Mouse (Mus musculus) MEL (cell line): ENCODE results near the gene Dhrs1. TPM values are rescaled to one million over a fixed set of nuclear protein-coding genes. Genes with fewer than 3 reads are reported as not detected.

Experiments used
- DNase-seq: peaks from one replicate; pipeline ENCODE4 v3.0.0; 2011; ENCODE audit warnings: low read depth, low spot score
- H3K27ac ChIP-seq: 2 replicates; pipeline ENCODE4 v1.5.1; 2012; ENCODE audit warnings: low read depth, mild to moderate bottlenecking, control low read depth, low read length, moderate library complexity; ENCODE audit not compliant: control insufficient read depth
- H3K27me3 ChIP-seq, 2 experiments: fragments of 150-350 bp in 1 of 2; sonication (generic) in 1 of 2; 2 replicates each; pipeline ENCODE4 v1.6.1; 2012; ENCODE audit warnings: low read length in 2 of 2, mild to moderate bottlenecking in 2 of 2, improper control_type of control experiment in 1 of 2, moderate library complexity in 1 of 2; ENCODE audit not compliant: insufficient read depth in 2 of 2, control insufficient read depth in 1 of 2
- H3K36me3 ChIP-seq, 2 experiments: 2 replicates each; pipeline ENCODE4 v1.6.1; 2012 to 2014; ENCODE audit warnings: low read length in 2 of 2, improper control_type of control experiment in 1 of 2, inconsistent platforms in 1 of 2, mild to moderate bottlenecking in 1 of 2; ENCODE audit not compliant: insufficient read depth in 2 of 2, control insufficient read depth in 1 of 2
- H3K4me1 ChIP-seq, 2 experiments: fragments of 150-350 bp in 1 of 2; sonication (generic) in 1 of 2; 2 replicates each; pipeline ENCODE4 v1.6.1; 2012; ENCODE audit warnings: low read length in 2 of 2, improper control_type of control experiment in 1 of 2, mild to moderate bottlenecking in 1 of 2; ENCODE audit not compliant: insufficient read depth in 2 of 2, control insufficient read depth in 1 of 2
- H3K4me3 ChIP-seq, 2 experiments: fragments of 150-350 bp in 1 of 2; sonication (generic) in 1 of 2; 2 replicates each; pipeline ENCODE4 v1.5.1; 2012; ENCODE audit warnings: low read depth in 2 of 2, low read length in 2 of 2, mild to moderate bottlenecking in 2 of 2, moderate library complexity in 2 of 2, control low read depth in 1 of 2, improper control_type of control experiment in 1 of 2; ENCODE audit not compliant: control insufficient read depth in 1 of 2, insufficient read depth in 1 of 2
- H3K79me2 ChIP-seq: 2 replicates; pipeline ENCODE4 v1.6.1; 2012; ENCODE audit warnings: mild to moderate bottlenecking, low read length, moderate library complexity; ENCODE audit not compliant: control insufficient read depth, poor library complexity, insufficient read depth
- H3K9ac ChIP-seq: 2 replicates; pipeline ENCODE4 v1.6.1; 2012; ENCODE audit warnings: low read depth, mild to moderate bottlenecking, control low read depth, low read length, moderate library complexity; ENCODE audit not compliant: control insufficient read depth, poor library complexity, severe bottlenecking
- H3K9me3 ChIP-seq: fragments of 150-350 bp; sonication (generic); replicated peaks from 2 replicates; pipeline ENCODE4 v1.6.1; 2012; ENCODE audit warnings: mild to moderate bottlenecking, low read length, improper control_type of control experiment, moderate library complexity; ENCODE audit not compliant: insufficient read depth
- CHD1 ChIP-seq: IDR thresholded peaks from 2 replicates; pipeline ENCODE4 v1.6.1; 2012; ENCODE audit warnings: low read depth, mild to moderate bottlenecking, inconsistent platforms, low read length, improper control_type of control experiment
- CTCF ChIP-seq, 3 experiments: IDR thresholded peaks in 2 of 3; conservative IDR thresholded peaks in 1 of 3; 2 replicates each; pipeline ENCODE4 v1.5.1; 2011 to 2012; ENCODE audit warnings: low read length in 3 of 3, low read depth in 2 of 3, mild to moderate bottlenecking in 2 of 3, improper control_type of control experiment in 1 of 3, inconsistent platforms in 1 of 3, mixed read lengths in 1 of 3, moderate library complexity in 1 of 3; ENCODE audit not compliant: control insufficient read depth in 1 of 3, insufficient read depth in 1 of 3, poor library complexity in 1 of 3, severe bottlenecking in 1 of 3
- ETS1 ChIP-seq: IDR thresholded peaks from 2 replicates; pipeline ENCODE4 v1.6.1; 2012; ENCODE audit warnings: low read depth, mild to moderate bottlenecking, inconsistent platforms, low read length, improper control_type of control experiment, moderate library complexity
- GATA1 ChIP-seq: IDR thresholded peaks from 2 replicates; pipeline ENCODE4 v1.6.1; 2011; ENCODE audit warnings: low read depth, low read length, improper control_type of control experiment
- HCFC1 ChIP-seq: IDR thresholded peaks from 2 replicates; pipeline ENCODE4 v1.6.1; 2012; ENCODE audit warnings: low read depth, mild to moderate bottlenecking, inconsistent platforms, low read length, improper control_type of control experiment, moderate library complexity
- JUND ChIP-seq: IDR thresholded peaks from 2 replicates; pipeline ENCODE4 v1.6.1; 2011; ENCODE audit warnings: low read depth, mild to moderate bottlenecking, improper control_type of control experiment, low read length
- MAFK ChIP-seq: IDR thresholded peaks from 2 replicates; pipeline ENCODE4 v1.6.1; 2011; ENCODE audit warnings: low read depth, mild to moderate bottlenecking, low read length, improper control_type of control experiment, borderline replicate concordance
- MAX ChIP-seq: IDR thresholded peaks from 2 replicates; pipeline ENCODE4 v1.6.1; 2011; ENCODE audit warnings: low read length, improper control_type of control experiment
- MXI1 ChIP-seq: IDR thresholded peaks from 2 replicates; pipeline ENCODE4 v1.6.1; 2011; ENCODE audit warnings: mild to moderate bottlenecking, low read depth, low read length, improper control_type of control experiment
- MYB ChIP-seq: IDR thresholded peaks from 2 replicates; pipeline ENCODE4 v1.6.1; 2011; ENCODE audit warnings: mild to moderate bottlenecking, low read depth, low read length, improper control_type of control experiment
- MYC ChIP-seq: IDR thresholded peaks from 2 replicates; pipeline ENCODE4 v1.6.1; 2011; ENCODE audit warnings: low read depth, mild to moderate bottlenecking, low read length, improper control_type of control experiment, moderate library complexity
- NELFE ChIP-seq: IDR thresholded peaks from 2 replicates; pipeline ENCODE4 v1.6.1; 2011; ENCODE audit warnings: low read depth, low read length, improper control_type of control experiment
- NRF1 ChIP-seq: IDR thresholded peaks from 2 replicates; pipeline ENCODE4 v1.6.1; 2014; ENCODE audit warnings: low read depth, mild to moderate bottlenecking, inconsistent platforms, low read length, improper control_type of control experiment, moderate library complexity; ENCODE audit not compliant: poor library complexity, insufficient read depth, severe bottlenecking
- POLR2A ChIP-seq, 2 experiments: IDR thresholded peaks; 2 replicates each; pipeline ENCODE4 v1.6.1; 2011 to 2012; ENCODE audit warnings: low read length in 2 of 2, mild to moderate bottlenecking in 2 of 2, control low read depth in 1 of 2, improper control_type of control experiment in 1 of 2, low read depth in 1 of 2, moderate library complexity in 1 of 2; ENCODE audit not compliant: control insufficient read depth in 1 of 2, insufficient read depth in 1 of 2, poor library complexity in 1 of 2
- POLR2AphosphoS5 ChIP-seq: IDR thresholded peaks from 2 replicates; pipeline ENCODE4 v1.6.1; 2012; ENCODE audit warnings: low read depth, borderline replicate concordance, mild to moderate bottlenecking, inconsistent platforms, low read length, moderate library complexity, mixed read lengths
- TBP ChIP-seq: IDR thresholded peaks from 2 replicates; pipeline ENCODE4 v1.8.0; 2011; ENCODE audit warnings: low read depth, low read length, improper control_type of control experiment
- UBTF ChIP-seq: IDR thresholded peaks from 2 replicates; pipeline ENCODE4 v1.6.1; 2012; ENCODE audit warnings: low read depth, mild to moderate bottlenecking, inconsistent platforms, low read length, improper control_type of control experiment, moderate library complexity, borderline replicate concordance; ENCODE audit not compliant: insufficient read depth
- USF1 ChIP-seq: IDR thresholded peaks from 2 replicates; pipeline ENCODE4 v1.6.1; 2014; ENCODE audit warnings: low read depth, mild to moderate bottlenecking, inconsistent platforms, low read length, improper control_type of control experiment, moderate library complexity
- ZC3H11A ChIP-seq: IDR thresholded peaks from 2 replicates; pipeline ENCODE4 v1.6.1; 2012; ENCODE audit warnings: low read depth, mild to moderate bottlenecking, inconsistent platforms, low read length, improper control_type of control experiment
- ZMIZ1 ChIP-seq: IDR thresholded peaks from 2 replicates; pipeline ENCODE4 v1.6.1; 2012; ENCODE audit warnings: low read depth, mild to moderate bottlenecking, inconsistent platforms, low read length, improper control_type of control experiment, moderate library complexity
- polyA plus RNA-seq, 2 experiments: library from polyadenylated mRNA; stranded (reverse) in 1 of 2; unstranded in 1 of 2; fragments of >175 nt in 1 of 2; fragments of >200 nt in 1 of 2; gene quantifications; 2 replicates each; pipeline versions ENCODE4 v1.2.1 to v1.2.4; 2012; ENCODE audit warnings: low replicate concordance in 2 of 2, low read depth in 1 of 2; ENCODE audit not compliant: insufficient read length in 2 of 2, insufficient read depth in 1 of 2, missing spikeins in 1 of 2
- total RNA-seq: library from RNA; depleted of rRNA; stranded (reverse); fragments of 300-350 nt; gene quantifications from 2 replicates; pipeline ENCODE4 v1.2.3, GENCODE M21; 2012; rRNA removed

Dhrs1 gene
- total and polyA plus RNA-seq, 3 experiments: 20.0 to 48.8 TPM; not detected in 1

- Histone ChIP-seq H3K79me2 (no peaks in the 10 kb centered on the region), H3K9me3 (no peaks in the 10 kb centered on the region), H3K9ac (no peak overlapping the region), H3K4me3 (no peak overlapping the region), H3K27ac (no peak overlapping the region), H3K36me3 (no peaks in the 10 kb centered on the region), H3K4me1 (no peaks in the 10 kb centered on the region), H3K27me3 (peaks cover 0 to 1% of the 10 kb centered on the region in 2 experiments; a peak in 1 of 4 replicates)
- no peak for DNase-seq
- TF ChIP-seq HCFC1 (no peak), NELFE (no peak), ZC3H11A (no peak), POLR2AphosphoS5 (no peak), NRF1 (no peak), MAX (no peak), ZMIZ1 (no peak), GATA1 (no peak), MYC (no peak), MYB (no peak), MAFK (no peak), TBP (no peak), MXI1 (no peak), USF1 (no peak), POLR2A (IDR thresholded peaks at IDR 0.05; ENCODE audit: control insufficient read depth in 1 of 2, insufficient read depth in 1 of 2, low read depth in 1 of 2, low read length in 2 of 2, poor library complexity in 1 of 2) (no peak), CHD1 (no peak), JUND (no peak), ETS1 (no peak), UBTF (no peak), CTCF (IDR thresholded peaks at IDR 0.05 in 2 of 3, conservative IDR thresholded peaks at IDR 0.05 in 1 of 3; ENCODE audit: control insufficient read depth in 1 of 3, insufficient read depth in 1 of 3, low read depth in 2 of 3, low read length in 3 of 3, poor library complexity in 1 of 3, severe bottlenecking in 1 of 3) (no peak)
Observed at GRCm38 (mm10) chr14:55689433-55689832, 56.1 kb downstream of the Dhrs1 start.

Other genes with a start within 250 kb of the Dhrs1 start
Only the 30 nearest of the 35 such genes appear.
- 24.3 and 27.7 TPM in 2 replicates for gene Dcaf11, start 185.7 kb downstream of the Dhrs1 start, total RNA-seq
- 10 to 100 TPM in 1 of 2 experiments, not detected in 1; 37.9 TPM for gene Dcaf11, start 185.7 kb downstream of the Dhrs1 start, polyA plus RNA-seq
- gene A730061H03Rik, start 185.3 kb downstream of the Dhrs1 start, total RNA-seq: 0.73 and 0.92 TPM in 2 replicates
- under 1 TPM in 1 of 2 experiments, not detected in 1; 0.86 TPM for gene A730061H03Rik, start 185.3 kb downstream of the Dhrs1 start, polyA plus RNA-seq
- gene Fitm1, start 170.1 kb downstream of the Dhrs1 start, total RNA-seq: not detected in 2 replicates
- under 1 TPM in 1 of 2 experiments, not detected in 1; 0.07 TPM for gene Fitm1, start 170.1 kb downstream of the Dhrs1 start, polyA plus RNA-seq
- gene Psme1, start 167.6 kb downstream of the Dhrs1 start, total RNA-seq: 73.8 and 85.9 TPM in 2 replicates
- 100 to 1,000 TPM in 1 of 2 experiments, not detected in 1; 205 TPM for gene Psme1, start 167.6 kb downstream of the Dhrs1 start, polyA plus RNA-seq
- gene Emc9, start 160.4 kb downstream of the Dhrs1 start, total RNA-seq: 55.4 and 59.4 TPM in 2 replicates
- 10 to 100 TPM in 1 of 2 experiments, not detected in 1; 38.7 TPM for gene Emc9, start 160.4 kb downstream of the Dhrs1 start, polyA plus RNA-seq
- 98.1 and 143 TPM in 2 replicates for gene Psme2, start 154.6 kb downstream of the Dhrs1 start, total RNA-seq
- 100 to 1,000 TPM in 1 of 2 experiments, not detected in 1; 231 TPM for gene Psme2, start 154.6 kb downstream of the Dhrs1 start, polyA plus RNA-seq
- 10.7 and 12.9 TPM in 2 replicates for gene Rnf31, start 154.0 kb downstream of the Dhrs1 start, total RNA-seq
- 10 to 100 TPM in 1 of 2 experiments, not detected in 1; 24.5 TPM for gene Rnf31, start 154.0 kb downstream of the Dhrs1 start, polyA plus RNA-seq
- gene Irf9, start 142.1 kb downstream of the Dhrs1 start, total RNA-seq: 5.0 and 8.5 TPM in 2 replicates
- gene Irf9, start 142.1 kb downstream of the Dhrs1 start, polyA plus RNA-seq: 10 to 100 TPM in 1 of 2 experiments, not detected in 1; 14.8 TPM
- 1.5 and 1.6 TPM in 2 replicates for gene Rec8, start 127.7 kb downstream of the Dhrs1 start, total RNA-seq
- 1 to 10 TPM in 1 of 2 experiments, not detected in 1; 2.5 TPM for gene Rec8, start 127.7 kb downstream of the Dhrs1 start, polyA plus RNA-seq
- gene Ipo4, start 109.7 kb downstream of the Dhrs1 start, total RNA-seq: 46.2 and 54.1 TPM in 2 replicates
- gene Ipo4, start 109.7 kb downstream of the Dhrs1 start, polyA plus RNA-seq: 100 to 1,000 TPM in 1 of 2 experiments, not detected in 1; 132 TPM
- gene Gm49378, start 107.8 kb downstream of the Dhrs1 start, total RNA-seq: not detected in 2 replicates
- 1 to 10 TPM in 1 of 2 experiments, not detected in 1; 4.6 TPM for gene Gm49378, start 107.8 kb downstream of the Dhrs1 start, polyA plus RNA-seq
- gene Tm9sf1, start 101.9 kb downstream of the Dhrs1 start, total RNA-seq: 49.4 and 60.5 TPM in 2 replicates
- gene Tm9sf1, start 101.9 kb downstream of the Dhrs1 start, polyA plus RNA-seq: 10 to 100 TPM in 1 of 2 experiments, not detected in 1; 80.1 TPM
- gene Tssk4, start 95.5 kb downstream of the Dhrs1 start, total RNA-seq: 0.08 and 0.10 TPM in 2 replicates
- gene Tssk4, start 95.5 kb downstream of the Dhrs1 start, polyA plus RNA-seq: under 1 TPM in 1 of 2 experiments, not detected in 1; 0.40 TPM
- gene Mdp1, start 85.2 kb downstream of the Dhrs1 start, total RNA-seq: 25.5 and 30.6 TPM in 2 replicates
- 10 to 100 TPM in 1 of 2 experiments, not detected in 1; 25.6 TPM for gene Mdp1, start 85.2 kb downstream of the Dhrs1 start, polyA plus RNA-seq
- gene Gmpr2, start 73.7 kb downstream of the Dhrs1 start, total RNA-seq: 22.3 and 24.5 TPM in 2 replicates
- 10 to 100 TPM in 1 of 2 experiments, not detected in 1; 28.8 TPM for gene Gmpr2, start 73.7 kb downstream of the Dhrs1 start, polyA plus RNA-seq
- 515 and 516 TPM in 2 replicates for gene Nedd8, start 73.6 kb downstream of the Dhrs1 start, total RNA-seq
- 100 to 1,000 TPM in 1 of 2 experiments, not detected in 1; 528 TPM for gene Nedd8, start 73.6 kb downstream of the Dhrs1 start, polyA plus RNA-seq
- gene Tinf2, start 63.9 kb downstream of the Dhrs1 start, total RNA-seq: 27.2 and 27.8 TPM in 2 replicates
- 10 to 100 TPM in 1 of 2 experiments, not detected in 1; 53.0 TPM for gene Tinf2, start 63.9 kb downstream of the Dhrs1 start, polyA plus RNA-seq
- gene Tgm1, start 31.8 kb downstream of the Dhrs1 start, total RNA-seq: 5.8 and 6.2 TPM in 2 replicates
- gene Tgm1, start 31.8 kb downstream of the Dhrs1 start, polyA plus RNA-seq: 10 to 100 TPM in 1 of 2 experiments, not detected in 1; 11.4 TPM
- 21.8 and 22.8 TPM in 2 replicates for gene Rabggta, start 23.4 kb downstream of the Dhrs1 start, total RNA-seq
- 10 to 100 TPM in 1 of 2 experiments, not detected in 1; 32.0 TPM for gene Rabggta, start 23.4 kb downstream of the Dhrs1 start, polyA plus RNA-seq
- 46.1 and 47.8 TPM in 2 replicates for gene Nop9, start within 50 bp of the Dhrs1 start, total RNA-seq
- gene Nop9, start within 50 bp of the Dhrs1 start, polyA plus RNA-seq: 100 to 1,000 TPM in 1 of 2 experiments, not detected in 1; 112 TPM
- gene Cideb, start 12.8 kb upstream of the Dhrs1 start, total RNA-seq: 1.7 and 2.4 TPM in 2 replicates
- under 1 TPM in 1 of 2 experiments, not detected in 1; 0.53 TPM for gene Cideb, start 12.8 kb upstream of the Dhrs1 start, polyA plus RNA-seq
- gene Ltb4r2, start 15.7 kb upstream of the Dhrs1 start, total RNA-seq: 0.19 and 0.59 TPM in 2 replicates
- under 1 TPM in 1 of 2 experiments, not detected in 1; 0.52 TPM for gene Ltb4r2, start 15.7 kb upstream of the Dhrs1 start, polyA plus RNA-seq
- 0.35 and 0.65 TPM in 2 replicates for gene Ltb4r1, start 20.3 kb upstream of the Dhrs1 start, total RNA-seq
- gene Ltb4r1, start 20.3 kb upstream of the Dhrs1 start, polyA plus RNA-seq: 1 to 10 TPM in 1 of 2 experiments, not detected in 1; 1.5 TPM
- gene Adcy4, start 38.4 kb upstream of the Dhrs1 start, total RNA-seq: 0.19 and 0.29 TPM in 2 replicates
- gene Adcy4, start 38.4 kb upstream of the Dhrs1 start, polyA plus RNA-seq: under 1 TPM in 1 of 2 experiments, not detected in 1; 0.35 TPM
- 67.1 and 77.4 TPM in 2 replicates for gene Ripk3, start 43.2 kb upstream of the Dhrs1 start, total RNA-seq
- gene Ripk3, start 43.2 kb upstream of the Dhrs1 start, polyA plus RNA-seq: 100 to 1,000 TPM; 123 to 124 TPM
- gene Nfatc4, start 77.5 kb upstream of the Dhrs1 start, total RNA-seq: 0.20 and 0.27 TPM in 2 replicates
- gene Nfatc4, start 77.5 kb upstream of the Dhrs1 start, polyA plus RNA-seq: under 1 TPM in 1 of 2 experiments, not detected in 1; 0.71 TPM
- not detected in 2 replicates for gene Nynrin, start 108.3 kb upstream of the Dhrs1 start, total RNA-seq
- not detected for gene Nynrin, start 108.3 kb upstream of the Dhrs1 start, polyA plus RNA-seq
- gene Cbln3, start 138.7 kb upstream of the Dhrs1 start, total RNA-seq: not detected in 2 replicates
- gene Cbln3, start 138.7 kb upstream of the Dhrs1 start, polyA plus RNA-seq: under 1 TPM in 1 of 2 experiments, not detected in 1; 0.19 TPM
- 5.2 and 6.0 TPM in 2 replicates for gene Khnyn, start 139.3 kb upstream of the Dhrs1 start, total RNA-seq
- 10 to 100 TPM in 1 of 2 experiments, not detected in 1; 13.3 TPM for gene Khnyn, start 139.3 kb upstream of the Dhrs1 start, polyA plus RNA-seq
- gene Sdr39u1, start 154.6 kb upstream of the Dhrs1 start, total RNA-seq: 1.1 TPM in 2 replicates
- gene Sdr39u1, start 154.6 kb upstream of the Dhrs1 start, polyA plus RNA-seq: 1 to 10 TPM in 1 of 2 experiments, not detected in 1; 2.3 TPM